Mouse (Mus musculus): ENCODE measurements around the gene Bzw2.
A peak's percentile ranks its signal among the peaks of the same experiment; 100 is the strongest.

The Bzw2 gene

DNA sequence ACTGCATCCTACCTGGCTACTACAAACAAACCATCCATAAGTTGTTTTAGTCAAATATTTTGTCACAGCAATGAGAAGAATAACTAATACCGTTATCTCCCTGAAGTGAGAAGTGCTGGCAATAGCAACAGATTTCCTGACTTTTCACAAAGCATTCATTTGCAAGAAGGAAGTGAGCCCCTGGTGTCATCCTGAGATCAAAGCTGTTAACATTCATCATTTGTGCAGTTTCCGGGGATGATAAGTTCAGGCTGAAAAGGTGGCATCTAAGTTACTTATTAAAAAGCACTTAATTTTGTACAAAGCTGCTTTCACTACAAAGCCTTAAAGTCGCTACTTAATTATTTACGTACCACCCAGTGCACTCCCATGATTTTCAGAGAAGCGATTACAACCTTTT, 85.0 kb downstream of the Bzw2 start:
- no peak for DNase-seq (ENCODE audit: low spot score in 2 of 2)

DNA sequence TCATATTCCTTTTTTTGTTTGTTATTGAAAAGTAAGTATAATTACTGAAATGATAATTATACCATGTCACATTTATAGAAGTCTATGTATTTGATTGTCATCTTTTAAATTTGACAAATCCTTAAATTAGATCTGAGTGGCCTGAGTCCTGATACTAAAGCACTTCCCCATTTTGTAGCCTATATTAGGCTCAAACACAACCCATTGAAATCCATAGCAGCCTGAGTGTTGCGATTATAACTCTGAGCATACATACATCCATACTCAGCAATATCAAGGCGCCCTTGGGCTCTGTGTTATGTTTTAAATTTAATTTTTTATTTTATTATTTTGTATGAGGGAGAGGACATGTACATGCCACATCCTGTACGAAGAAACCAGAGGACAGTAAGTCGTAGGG, 87.6 kb downstream of the Bzw2 start:
- DNase-seq (ENCODE audit: low spot score in 2 of 2) = no peak

DNA sequence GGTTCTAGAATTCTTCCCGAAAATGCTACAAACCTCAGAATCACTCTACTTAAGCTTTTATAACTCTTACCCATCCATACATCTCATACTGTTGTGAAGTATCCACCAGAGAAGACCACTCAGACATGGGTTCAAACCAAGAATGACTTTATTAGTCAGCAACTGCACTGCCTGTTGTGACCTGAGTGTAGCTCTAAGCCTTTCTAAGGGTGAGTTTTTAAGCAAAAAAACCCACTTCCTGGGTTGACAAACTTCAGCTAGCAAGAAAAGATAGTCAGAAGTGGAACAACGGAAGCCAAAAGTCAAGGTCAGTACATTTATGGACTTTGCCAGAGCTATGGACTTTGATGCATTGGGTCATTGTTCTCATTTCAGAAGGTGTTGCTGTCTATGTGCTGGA, 90.3 kb downstream of the Bzw2 start:
- DNase-seq (ENCODE audit: low spot score in 2 of 2) = no peak

DNA sequence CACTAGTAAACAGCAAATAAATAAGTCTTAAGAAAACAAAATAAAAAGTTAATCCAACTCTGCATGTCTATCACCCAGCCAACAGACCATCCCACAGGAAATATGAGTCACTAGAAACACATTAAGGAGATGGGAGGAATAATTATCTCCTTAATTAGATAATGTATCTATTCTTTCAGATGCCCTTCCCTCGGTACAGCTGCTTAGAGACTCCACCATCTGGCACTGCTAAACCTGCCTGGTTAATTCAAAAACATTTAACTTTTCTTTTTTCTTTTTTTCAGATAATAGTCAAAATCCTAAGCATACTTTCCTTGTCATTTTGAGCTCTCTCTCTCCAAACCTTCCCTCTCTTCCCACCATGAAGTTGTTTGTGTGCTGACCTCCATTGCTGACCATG, 92.0 kb downstream of the Bzw2 start:
- DNase-seq (ENCODE audit: low spot score in 2 of 2) = no peak

DNA sequence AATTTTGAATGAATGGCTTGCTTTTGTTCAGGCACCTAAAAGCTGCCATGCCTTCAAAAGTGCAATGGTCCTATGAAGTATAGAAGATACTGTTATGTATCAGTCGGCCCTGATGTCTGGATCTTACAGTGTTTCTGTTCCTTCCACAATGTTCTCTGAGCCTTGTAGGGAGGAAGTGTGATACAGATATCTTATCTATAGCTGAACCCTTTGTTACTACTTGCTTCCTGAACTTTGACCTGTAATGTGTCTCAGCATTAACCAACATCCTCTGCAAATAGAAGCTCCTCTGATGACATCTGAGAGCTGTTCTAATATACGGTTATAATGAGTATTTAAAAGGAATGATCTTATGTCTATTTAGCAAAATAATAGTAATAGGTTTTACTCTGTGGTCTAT, 100.2 kb downstream of the Bzw2 start:
- DNase-seq (ENCODE audit: low spot score in 2 of 2) = no peak

DNA sequence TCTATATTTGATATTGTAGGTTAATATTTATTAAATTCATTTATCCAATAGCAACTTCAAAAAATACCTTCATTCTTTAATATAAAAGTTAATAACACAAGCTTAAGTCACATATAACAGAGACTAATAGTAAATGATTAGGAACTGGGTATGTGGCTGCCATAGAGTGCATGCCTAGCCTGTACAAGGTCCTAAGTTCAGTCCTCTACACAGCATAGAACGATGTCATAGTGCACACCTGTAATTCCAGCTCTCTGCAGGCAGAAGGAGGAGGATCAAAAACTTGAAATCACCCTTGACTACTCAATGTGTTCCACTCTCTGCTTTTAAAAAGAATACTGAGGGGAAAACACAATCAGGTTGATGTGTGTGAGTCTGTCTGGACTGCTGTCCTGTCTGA, 107.6 kb downstream of the Bzw2 start:
- no peak for DNase-seq (ENCODE audit: low spot score in 2 of 2)

DNA sequence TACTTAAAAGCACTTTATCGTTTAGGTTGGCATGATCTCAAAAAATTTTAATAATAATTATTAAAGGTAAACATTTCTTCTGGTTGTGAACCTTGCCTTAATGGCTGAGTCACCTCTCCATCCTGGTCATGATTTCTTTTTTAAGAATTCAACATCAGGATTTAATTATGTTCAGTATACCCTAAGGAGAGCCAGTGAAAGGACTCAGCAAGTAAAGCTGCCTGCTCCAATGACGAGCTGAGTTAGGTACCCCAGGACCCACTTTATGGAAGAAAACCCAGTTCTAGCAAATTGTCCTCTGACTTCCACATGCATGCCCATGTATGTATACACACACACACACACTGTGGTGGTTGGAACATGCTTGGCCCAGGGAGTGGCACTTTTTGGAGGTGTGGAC, 110.3 kb downstream of the Bzw2 start:
- no peak for DNase-seq (ENCODE audit: low spot score in 2 of 2)

DNA sequence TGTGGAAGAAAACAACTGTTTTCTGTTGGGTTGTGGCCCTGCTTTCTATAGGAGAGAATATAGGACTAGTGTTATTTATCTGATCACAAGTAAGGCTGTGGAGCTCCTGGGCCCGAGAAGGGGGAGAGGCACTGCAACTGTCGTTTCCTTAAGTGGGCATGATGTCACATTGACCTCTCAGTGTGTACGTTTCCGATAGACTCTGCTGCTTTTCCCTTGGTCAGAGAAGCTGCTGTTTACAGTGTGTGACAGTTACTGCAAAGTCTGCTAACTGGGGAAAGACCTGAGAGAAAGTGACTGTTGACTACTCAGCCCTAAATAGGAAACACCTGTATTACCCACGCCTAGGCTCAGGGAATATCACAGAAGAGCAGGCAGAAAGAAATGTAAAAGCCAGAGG, 111.7 kb downstream of the Bzw2 start:
- DNase-seq (ENCODE audit: low spot score in 2 of 2) = no peak

DNA sequence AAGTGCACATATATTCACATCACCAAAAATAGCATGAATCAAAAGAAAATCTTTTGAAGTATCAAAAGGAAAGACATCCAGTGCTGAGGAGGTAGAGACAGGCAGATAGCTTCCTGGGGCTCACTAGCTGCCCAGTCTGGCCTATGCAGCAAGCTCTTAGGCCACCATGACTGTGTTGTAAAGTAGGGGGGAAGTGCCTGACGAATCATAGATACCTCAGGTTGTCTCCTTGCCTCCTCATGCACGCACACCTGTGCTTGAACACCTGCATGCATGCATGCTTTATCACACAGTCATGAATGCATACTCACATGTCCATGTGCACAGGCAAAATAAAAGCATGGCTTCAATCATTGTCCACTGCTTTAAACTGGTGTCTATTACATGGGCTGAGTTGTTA, 113.2 kb downstream of the Bzw2 start:
- no peak for DNase-seq (ENCODE audit: low spot score in 2 of 2)

DNA sequence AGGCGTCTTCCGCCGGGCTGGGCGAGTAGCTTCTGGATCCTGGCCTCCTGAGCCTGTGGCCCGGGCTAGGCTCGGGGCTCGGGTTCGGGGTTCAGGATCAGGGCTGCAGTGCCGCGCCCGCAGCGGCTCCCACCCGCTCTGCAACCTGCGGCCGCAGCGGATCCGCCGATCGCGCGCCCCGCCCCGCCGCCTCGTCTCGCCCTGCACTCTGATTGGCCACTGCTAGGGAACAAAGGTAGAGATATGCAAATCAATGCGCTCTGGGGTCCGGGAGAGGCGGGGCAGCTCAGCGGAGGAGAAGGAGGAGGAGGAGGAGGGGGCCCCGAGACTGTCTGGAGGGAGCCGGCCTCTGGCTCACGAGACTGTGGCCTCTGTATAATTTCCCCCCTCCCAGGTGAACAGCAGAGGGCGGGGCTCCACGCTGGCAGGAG, 115.5 kb downstream of the Bzw2 start, which contains the start of gene Tspan13:
TSS of gene Tspan13 (minus strand) at position 153 of the 431 bp plus-strand sequence.
- DNase-seq (ENCODE audit: low spot score in 2 of 2) = peak; percentile 76 to 85
